Mouse (Mus musculus): ENCODE data around the gene Vtcn1.

Vtcn1 gene

DNA sequence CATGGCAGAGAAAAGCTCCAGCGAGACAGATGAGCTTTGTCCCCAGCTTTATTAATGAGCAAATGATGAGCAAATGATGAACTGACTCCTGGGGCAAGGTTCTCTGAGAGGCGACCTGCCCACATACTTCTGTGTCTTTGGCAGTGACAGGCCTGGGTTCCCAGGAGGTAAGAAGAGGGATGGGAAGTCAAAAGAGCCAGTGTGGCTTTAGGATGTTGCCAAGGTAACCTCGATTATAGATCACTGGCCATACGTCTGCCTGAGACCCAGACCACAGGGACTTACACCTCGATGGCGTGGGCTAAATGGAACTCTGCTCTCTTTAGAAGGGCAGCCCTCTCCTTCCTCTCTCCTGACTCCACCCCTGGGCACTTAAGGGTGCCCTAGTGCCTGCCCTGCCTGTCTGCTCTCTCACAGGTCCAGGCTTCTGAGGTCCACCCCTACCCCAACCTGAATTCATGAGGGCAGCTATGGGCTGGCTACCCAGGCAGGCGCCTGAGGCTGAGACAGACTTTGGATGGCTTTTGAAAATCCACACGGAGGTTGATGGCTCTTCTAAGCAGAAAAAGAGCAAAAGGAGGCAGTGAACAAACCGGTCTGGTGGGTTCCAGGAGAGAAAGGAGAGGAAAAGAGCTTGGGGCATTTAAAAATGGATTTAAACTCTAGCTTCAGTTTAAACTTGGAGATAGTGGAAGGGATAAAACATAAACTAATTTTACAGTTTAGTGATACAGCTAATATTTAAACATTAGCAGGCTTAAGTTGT is 31.0 kb downstream of the Vtcn1 start:
- DNase-seq (ENCODE audit: low spot score): no peak

DNA sequence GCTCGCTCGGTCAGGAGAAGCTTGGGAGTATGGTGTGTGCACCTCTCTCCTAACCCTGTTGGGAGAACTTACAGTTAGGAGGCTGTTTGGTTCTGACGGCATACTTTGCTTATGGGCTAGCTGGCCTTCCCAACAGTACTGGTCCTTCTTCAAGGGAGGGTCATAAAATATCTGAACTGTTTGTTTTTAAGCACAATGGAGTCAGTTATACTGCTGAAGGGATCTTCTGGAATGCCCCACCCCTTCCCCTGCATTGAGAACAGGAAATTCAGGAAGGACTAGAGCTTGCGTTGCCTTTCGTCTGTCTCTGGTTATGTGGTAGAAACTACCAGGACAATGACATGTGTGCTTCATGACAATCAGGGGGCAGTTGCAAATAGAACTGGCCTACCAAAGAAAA is 31.9 kb downstream of the Vtcn1 start:
- DNase-seq (ENCODE audit: low spot score): no peak

DNA sequence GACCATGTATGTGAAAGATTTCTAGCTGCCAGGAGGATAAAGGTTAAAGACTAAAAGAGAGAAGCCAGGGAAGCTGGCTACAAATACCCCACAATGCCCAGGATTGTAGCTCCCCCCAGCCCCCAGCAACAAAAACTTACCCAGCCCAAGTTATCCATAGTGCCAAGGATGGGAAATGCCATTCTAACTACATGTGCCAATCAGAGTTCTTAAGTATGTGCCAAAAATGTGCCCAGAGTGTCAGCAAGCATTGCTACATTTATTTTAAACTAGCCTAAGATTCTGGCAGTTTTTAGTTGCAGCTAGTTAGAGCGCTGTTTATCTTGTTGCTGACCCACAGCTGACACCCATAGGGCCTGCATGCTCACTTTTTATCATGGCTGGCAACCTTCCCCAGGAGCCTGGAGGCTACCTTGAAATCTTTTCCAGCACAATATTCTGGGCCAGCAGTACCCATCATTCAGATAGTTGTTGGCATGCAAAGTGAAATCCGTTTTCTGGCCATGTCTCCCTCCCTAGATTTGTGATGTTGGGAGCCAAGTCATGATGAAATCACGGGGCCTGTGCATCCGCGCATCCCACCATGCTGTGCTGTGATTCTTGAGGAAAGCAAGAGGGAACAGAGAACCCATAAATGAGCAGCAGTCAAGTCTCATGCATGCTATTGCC is 33.2 kb downstream of the Vtcn1 start:
- no peak for DNase-seq (ENCODE audit: low spot score)

DNA sequence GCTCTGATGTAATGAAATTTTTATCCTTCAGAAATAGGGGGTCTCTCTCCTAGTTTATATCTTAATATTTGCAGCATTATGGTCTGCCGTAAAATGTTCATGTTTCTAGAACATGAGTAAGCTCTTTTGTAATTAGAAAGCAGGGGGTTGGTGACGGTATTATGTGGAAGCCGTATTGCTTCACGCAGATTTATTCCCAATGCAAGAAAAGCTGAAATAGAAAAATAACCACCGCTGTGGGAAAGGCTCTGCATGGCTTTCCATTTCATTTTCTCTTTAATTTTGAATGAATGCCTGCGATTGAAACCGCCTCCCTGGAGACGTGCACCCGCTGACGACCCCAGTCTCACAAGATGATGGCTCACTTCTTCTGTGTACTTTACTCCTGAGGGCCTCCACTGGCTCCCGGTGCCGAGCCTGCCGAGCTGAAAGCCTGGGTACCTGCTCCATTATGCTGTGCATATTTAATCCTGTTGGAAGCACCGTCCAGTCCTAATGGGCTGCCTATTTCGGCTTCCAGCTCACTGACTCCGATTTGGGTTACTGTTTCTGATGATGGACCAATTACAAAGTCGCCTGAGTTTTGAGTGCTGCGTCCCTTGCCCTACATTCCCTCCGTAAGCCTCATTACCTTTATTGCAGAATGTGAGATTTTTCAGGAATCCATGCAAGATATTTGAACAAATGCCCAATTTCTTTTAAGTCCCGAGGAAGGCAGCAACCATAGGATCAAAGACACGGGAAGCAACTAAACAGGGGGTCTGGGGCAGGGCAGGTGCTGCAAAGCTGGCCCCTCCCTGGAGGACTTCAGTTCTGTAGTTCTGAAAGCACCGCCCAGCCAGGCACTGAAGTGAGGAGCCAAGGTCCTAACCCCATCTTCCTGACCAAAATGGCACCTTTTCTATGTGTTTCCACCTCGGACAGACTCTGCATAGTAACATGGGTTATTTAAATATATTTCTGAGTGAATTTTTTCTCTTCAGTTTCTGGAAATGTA is 36.3 kb downstream of the Vtcn1 start:
- DNase-seq (ENCODE audit: low spot score): no peak

DNA sequence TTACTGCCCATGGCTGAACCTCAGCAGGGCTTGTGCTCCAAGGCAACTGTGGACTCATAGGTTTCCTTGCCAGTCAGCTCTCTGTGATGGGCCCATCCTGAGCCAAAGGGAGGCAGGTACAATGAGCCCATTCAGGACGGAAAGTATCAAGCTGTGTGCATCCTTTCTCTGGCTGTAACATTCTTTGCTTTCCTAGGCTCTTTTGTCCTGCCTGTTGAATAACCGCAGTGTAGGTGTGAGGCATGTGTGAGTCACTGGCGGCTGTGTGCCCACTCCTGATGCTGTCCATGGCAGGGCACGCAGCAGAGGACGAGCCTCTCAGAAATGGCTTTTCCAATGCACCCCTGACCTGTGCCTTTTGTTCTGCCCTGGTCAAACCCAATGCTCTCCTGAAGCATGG is 41.7 kb downstream of the Vtcn1 start:
- no peak for DNase-seq (ENCODE audit: low spot score)

DNA sequence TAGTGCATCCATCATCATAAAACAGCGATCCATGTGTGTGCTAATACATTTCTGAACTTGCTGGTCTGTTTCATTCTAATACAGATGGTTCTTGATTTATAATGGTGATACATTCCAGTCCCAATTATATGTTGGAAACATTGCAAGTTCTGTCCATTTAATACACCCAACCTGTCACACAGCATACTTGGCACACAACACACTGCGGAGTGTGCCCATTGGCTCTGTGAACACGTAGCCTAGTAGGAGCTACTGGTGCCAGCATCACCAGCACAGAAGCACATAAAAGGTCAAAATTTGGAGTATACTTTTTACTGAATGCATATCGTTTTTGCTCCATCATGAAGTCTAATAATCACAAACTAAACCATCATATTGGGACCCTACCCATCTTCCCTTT is 51.8 kb downstream of the Vtcn1 start:
- no peak for DNase-seq (ENCODE audit: low spot score)

DNA sequence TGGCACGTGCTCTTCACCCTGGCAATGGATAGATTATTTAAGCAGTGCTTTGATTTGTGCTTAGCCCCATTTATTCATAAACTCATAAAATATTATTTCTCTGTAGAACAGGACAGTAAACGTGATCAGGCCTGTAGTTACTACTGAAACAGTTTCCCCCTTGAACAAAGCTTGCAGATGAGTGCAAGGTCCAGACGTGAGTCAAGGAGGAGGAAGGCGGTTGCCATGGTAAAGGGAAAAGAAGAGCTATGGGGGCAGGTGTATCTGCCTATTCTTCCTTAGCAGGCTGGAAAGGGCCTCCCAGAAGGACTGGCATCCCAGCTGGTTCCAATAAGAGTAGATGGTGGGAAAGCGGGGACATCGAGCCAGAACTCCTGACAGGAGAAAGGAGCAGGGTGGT is 56.1 kb downstream of the Vtcn1 start:
- DNase-seq (ENCODE audit: low spot score): no peak

DNA sequence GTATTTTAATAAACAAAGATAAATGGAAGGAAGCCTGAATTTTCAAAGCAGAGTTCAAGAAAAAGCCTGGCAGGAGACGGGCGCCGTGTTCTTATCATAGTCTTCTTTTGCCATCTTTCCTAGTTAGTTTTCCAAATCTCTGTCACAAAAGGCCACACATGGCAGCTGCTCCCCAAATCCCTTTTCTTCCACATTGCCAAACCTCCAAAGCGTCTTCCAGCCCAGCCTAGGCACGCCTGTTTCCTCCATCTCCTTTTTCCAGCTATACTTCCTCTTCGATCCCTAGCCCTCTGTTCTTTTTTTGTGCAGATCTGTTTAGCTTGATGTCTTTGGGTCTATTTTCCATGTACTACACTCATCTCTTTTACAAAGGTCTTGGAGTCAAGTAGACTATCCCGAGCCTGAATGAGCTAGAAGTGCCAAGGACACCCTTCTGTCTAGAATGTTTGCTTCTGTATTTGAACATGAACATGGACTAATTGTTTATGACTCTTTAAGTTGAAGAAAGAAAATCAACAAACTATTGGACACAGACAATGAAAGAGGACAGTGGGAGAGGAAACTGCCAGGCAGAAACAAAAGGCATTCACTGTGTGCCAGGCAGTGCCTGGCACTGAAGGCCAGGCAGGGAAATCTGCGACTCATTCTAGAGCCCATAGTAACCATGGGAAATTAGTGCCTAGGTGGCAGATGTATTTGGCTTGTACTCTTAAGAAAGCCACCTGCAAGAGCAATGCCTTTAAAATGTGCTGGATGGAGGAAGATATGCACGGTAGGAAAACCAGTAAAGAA is 56.8 kb downstream of the Vtcn1 start:
- DNase-seq (ENCODE audit: low spot score): no peak

DNA sequence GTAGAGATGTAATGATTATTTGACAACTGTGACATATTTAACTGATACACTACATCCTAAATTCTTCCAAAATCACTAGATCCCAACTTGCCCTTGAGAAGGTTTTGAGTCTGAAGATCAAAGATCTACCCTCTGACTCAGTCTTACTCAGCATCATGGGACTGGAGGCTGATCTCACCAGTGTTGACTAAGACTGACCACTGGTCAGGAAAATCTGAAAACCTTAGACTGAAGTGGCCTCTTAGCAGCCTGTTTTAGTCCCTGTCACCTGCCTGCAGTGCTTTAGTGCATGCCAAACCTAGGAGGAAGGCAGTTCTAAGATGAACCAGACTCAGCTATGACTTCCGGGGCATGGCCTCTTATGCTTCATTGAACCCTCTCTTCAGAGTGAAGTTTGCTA is 64.0 kb downstream of the Vtcn1 start:
- DNase-seq (ENCODE audit: low spot score): no peak

DNA sequence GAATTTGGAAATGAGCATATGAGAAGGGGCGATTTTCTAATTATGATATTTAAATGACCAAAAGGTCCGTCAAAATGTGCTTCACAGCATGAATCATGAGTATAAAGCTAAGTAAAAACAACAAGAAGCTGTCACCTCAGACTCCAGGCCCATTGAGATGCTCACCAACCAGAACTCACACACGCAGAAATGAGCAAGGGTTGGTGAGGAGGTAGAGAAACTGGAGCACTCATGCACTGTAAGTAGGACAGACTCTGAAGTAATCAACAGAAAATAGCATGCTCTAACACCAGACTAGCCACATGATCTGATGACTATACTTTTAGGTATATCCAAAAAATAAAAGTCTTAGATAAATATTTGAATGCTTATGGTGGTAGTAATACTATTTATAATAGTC is 65.1 kb downstream of the Vtcn1 start:
- no peak for DNase-seq (ENCODE audit: low spot score)

DNA sequence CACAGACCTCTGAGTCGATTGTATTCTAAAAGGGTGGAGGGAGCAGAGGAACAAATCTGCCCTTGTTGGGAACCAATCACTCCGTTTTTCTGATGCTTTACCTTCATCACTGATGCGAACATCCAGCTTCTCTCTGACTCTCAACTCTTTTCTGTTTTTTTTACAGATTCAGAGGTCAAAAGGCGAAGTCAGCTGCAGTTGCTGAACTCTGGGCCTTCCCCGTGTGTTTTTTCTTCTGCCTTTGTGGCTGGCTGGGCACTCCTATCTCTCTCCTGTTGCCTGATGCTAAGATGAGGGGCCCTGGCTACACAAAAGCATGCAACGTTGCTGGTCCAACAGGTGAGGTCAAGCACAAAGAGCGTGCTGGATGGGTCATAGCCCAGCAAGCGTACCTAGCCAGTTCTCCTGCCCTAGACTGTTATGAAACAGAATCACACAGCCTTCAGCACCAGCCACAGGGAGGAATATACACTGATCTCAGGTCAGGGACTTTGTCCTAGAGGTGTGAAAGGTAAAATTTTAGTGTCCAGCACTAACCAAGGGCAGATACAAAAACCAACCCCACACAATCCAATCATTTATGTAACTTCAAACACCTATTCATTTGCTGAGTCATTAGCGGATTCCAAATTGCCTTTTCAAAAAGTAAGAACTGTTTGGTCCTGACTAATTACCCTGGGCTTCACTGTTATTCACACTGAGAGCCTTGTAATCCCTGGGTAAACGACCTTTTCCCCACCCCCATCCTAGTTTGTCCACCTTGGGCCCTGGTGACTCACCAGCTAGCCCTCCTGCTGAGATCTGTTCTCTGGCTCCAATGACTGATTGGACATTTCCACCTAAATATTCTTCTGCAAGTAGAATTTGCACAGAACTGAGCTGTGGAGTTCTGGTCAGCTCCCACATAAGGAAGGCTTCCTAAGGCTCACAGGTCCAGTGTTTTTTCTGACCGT is 67.4 kb downstream of the Vtcn1 start:
- DNase-seq (ENCODE audit: low spot score): no peak

DNA sequence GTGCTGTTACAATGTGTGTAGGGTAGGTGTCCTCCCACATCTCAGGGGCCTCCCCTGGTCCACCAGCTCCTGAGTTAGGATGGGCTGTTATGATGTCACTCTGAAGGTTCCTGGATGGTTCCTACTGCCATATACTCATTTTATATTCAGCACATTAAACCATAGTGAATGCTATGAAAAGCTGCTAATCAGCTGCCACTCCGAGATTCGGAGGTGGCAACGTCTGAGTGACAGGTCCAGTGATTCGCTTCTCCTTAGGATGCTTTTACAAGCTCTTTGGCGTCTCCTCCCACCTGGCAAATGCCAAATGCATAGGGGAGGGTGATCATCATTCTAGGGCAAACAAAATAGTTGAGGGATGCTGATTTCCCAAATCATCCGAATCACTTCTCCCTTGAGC is 70.2 kb downstream of the Vtcn1 start:
- no peak for DNase-seq (ENCODE audit: low spot score)

DNA sequence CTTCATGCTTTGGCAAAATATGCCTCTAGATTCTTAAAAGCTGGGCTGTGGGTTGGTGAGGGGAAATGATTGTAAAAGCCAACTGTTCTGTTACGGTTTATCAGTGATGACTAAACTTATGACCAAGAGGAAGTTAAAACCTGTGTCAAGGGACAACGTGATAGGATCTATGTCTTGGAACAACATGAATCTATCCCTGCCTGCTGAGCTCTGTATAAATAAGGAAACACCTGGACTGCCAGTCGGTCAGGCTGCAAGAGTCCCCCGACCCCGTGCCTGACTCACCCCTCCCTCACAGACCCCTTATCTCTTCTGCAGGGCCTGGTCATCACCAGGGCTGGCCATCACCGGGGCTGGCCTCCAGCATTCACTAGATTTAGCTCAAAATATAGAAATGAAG is 80.9 kb downstream of the Vtcn1 start:
- no peak for DNase-seq (ENCODE audit: low spot score)

DNA sequence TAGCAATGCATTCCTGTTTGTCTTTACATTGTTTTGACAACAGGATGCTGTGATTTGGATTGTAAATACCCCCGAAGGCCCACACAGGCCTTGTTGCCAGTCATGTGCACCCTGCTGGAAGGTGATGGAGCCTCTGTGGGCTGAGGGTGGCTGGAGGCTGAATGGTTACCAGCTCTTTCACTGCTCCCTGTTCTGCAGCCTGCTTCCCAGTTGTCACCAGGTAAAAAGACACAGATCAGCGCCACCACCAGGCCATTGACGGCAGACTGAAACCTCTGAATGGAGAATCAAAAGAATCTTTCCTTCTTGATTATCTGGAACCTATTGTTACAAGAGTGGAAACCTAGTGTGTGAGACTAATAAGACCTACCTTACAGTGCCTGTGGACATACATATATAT is 81.7 kb downstream of the Vtcn1 start:
- peak; percentile 16 for DNase-seq (ENCODE audit: low spot score)

DNA sequence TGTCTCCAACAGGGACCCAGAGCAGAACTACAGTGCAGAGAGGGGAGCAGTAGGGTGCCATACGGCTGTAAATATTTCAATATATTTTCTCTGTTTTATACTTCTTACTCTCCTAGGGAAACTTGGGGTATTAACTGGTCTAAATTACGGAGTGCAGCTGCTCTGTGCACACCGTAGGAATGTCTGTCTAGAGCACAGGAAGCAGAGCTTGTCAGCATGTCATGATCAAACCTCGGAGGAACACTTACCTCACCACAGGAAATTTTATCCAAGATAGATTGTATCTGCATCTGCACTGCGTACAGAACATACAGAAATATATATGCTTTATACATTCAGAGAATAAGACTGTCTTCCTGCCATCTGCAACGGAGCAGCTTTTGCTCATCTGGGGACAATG is 83.3 kb downstream of the Vtcn1 start:
- no peak for DNase-seq (ENCODE audit: low spot score)

DNA sequence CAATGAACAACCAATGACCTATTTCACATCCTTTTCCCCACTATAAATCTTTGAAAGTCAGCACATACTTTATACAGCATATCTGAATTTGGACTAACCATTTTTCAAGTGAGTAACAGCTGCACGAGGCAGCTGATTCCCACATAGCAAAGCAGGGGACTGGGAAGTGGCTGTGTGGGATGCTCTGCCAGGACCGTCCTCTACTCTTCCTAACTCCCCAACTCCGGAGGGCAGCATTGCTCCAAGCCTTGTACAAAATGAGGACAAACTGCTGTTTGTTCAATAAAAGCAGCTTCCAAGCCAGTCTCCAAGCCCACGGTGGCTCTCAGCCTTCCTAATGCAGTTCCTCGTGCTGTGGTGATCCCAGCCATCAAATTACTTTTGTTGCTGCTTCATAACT is 85.4 kb downstream of the Vtcn1 start:
- no peak for DNase-seq (ENCODE audit: low spot score)

DNA sequence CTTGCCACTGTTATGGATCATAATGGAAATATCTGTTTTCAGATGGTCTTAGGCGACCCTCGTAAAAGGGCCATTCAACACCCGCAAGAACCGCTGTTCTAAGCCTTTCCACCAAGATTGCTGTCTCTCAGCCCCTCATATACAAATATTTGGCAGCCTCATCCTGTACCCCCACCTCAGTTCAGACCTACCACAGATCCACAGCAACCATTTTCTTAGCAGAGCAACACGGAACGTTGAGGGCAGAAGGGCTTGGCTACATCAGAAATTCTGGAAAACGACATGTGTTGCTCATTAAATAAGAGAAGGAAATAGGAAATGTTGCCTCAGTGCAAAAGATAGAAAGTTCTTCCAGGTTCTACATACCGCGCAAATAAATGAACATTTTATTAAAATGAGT is 85.8 kb downstream of the Vtcn1 start:
- DNase-seq (ENCODE audit: low spot score): no peak

DNA sequence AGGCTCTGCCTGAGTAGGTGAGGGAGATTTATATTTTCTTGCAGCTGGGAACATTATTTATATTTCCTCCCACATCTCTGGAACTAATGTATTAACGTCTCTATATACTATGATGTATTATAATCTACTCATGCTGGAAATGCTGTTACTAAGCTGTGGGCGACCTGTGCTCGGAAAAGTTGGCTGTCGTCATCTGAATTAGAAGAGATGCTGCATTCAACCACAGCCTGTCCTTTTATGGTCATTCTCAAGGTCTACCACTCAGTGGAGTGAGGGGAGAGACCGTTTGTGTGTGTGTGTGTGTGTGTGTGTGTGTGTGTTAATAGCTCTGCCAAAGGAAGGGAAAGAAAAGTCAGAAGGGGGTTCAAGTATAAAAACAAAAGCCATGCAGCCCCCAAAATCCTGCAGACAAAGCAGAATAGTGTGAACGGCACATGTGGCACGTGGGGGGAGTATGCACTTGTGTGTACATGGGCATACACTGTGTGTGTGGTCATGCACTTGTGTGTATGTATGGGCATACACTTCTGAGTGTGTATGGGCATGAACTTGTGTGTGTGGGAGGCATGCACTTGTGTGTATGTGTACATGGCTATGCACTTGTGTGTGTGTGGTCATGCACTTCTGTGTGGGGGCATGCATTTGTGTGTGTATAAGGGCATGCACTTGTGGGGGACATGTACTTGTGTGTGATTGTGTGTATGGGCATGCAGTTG is 86.4 kb downstream of the Vtcn1 start:
- DNase-seq (ENCODE audit: low spot score): no peak

DNA sequence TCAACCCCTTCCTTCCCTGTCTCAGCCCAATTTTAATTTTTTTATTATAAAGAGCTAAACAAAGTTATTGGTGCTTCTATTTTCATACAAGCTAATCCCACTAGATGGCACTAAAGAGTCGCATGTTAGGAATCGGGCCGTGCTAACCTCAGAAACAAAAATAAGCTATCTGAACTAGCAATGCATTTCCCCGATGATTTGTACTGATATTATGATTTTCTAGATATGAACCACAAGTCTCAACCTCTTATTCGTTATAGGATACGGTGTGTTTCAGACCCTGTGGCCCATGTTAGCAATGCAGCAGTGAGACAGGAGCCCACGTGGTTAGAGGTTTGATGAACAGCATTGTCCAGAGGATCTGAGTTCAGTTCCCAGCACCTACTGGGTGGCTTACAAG is 91.6 kb downstream of the Vtcn1 start:
- peak; percentile 33 for DNase-seq (ENCODE audit: low spot score)

DNA sequence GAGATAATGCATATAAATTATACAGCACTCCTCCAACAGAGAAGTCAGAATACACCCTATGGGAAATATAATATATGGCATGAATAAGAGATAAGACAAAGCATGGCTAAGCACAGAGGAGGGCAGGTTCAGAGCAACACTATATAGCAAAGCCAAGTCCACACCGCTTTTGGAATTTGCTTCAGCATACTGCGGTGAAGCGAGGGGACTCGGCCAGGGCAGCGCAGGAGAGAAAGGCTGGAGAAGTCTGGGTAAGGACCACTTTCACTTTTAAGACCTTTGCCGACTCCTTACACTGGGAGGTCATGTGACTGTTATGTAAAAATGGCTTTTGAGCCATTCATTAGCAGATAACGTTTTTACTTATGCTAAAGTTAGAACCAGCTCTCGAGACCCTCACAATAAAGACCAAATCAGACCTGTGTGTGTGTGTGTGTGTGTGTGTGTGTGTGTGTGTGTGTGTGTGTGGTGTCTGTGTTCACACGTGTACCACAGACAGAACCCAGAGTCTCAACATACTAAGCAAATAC is 95.4 kb downstream of the Vtcn1 start:
- DNase-seq (ENCODE audit: low spot score): no peak

Data from layer of hippocampus, adult 11-12 months (tissue).